Mouse (Mus musculus): Measurements from ENCODE around the gene Gtf2f2. TPM values are rescaled to one million over a fixed set of nuclear protein-coding genes. Genes with fewer than 3 reads are reported as not detected.

Gene Gtf2f2
- total and polyA plus RNA-seq, 3 experiments, result 57.6 to 71.2 TPM; not detected in 1

- peaks cover 0 to 7% of the 10 kb centered on the region in 2 experiments; a peak in 2 of 4 replicates for H3K4me1 ChIP-seq (ENCODE audit: control insufficient read depth in 1 of 2, insufficient read depth in 2 of 2, low read length in 2 of 2)
- no peak overlapping the region for H3K27ac ChIP-seq (ENCODE audit: control insufficient read depth, low read depth, low read length)
- no peak overlapping the region for H3K9ac ChIP-seq (ENCODE audit: control insufficient read depth, low read depth, low read length, poor library complexity, severe bottlenecking)
- no peak overlapping the region for H3K4me3 ChIP-seq (ENCODE audit: control insufficient read depth in 1 of 2, insufficient read depth in 1 of 2, low read depth in 2 of 2, low read length in 2 of 2)
- H3K9me3 ChIP-seq (replicated peaks; ENCODE audit: insufficient read depth, low read length), result no peaks in the 10 kb centered on the region
- no peaks in the 10 kb centered on the region for H3K79me2 ChIP-seq (ENCODE audit: control insufficient read depth, insufficient read depth, low read length, poor library complexity)
- TF ChIP-seq ZMIZ1 (IDR thresholded peaks at IDR 0.05; ENCODE audit: low read depth, low read length) (no peak), BHLHE40 (IDR thresholded peaks at IDR 0.05; ENCODE audit: borderline replicate concordance, low read depth, low read length) (no peak), MXI1 (IDR thresholded peaks at IDR 0.05; ENCODE audit: low read depth, low read length) (no peak), UBTF (IDR thresholded peaks at IDR 0.05; ENCODE audit: borderline replicate concordance, insufficient read depth, low read depth, low read length) (no peak), HCFC1 (IDR thresholded peaks at IDR 0.05; ENCODE audit: low read depth, low read length) (no peak), RAD21 (IDR thresholded peaks at IDR 0.05; ENCODE audit: low read depth, low read length) (no peak), ZKSCAN1 (IDR thresholded peaks at IDR 0.05; ENCODE audit: low read depth, low read length) (no peak), SMC3 (IDR thresholded peaks at IDR 0.05; ENCODE audit: low read depth, low read length) (no peak), ETS1 (IDR thresholded peaks at IDR 0.05; ENCODE audit: low read depth, low read length) (no peak), MAFK (IDR thresholded peaks at IDR 0.05; ENCODE audit: borderline replicate concordance, low read depth, low read length) (no peak), TAL1 (IDR thresholded peaks at IDR 0.05; ENCODE audit: low read length) (no peak), MEF2A (IDR thresholded peaks at IDR 0.05; ENCODE audit: extremely low read depth, insufficient replicate concordance, low read depth, low read length, poor library complexity, severe bottlenecking) (no peak), JUND (IDR thresholded peaks at IDR 0.05; ENCODE audit: low read depth, low read length) (no peak), NRF1 (IDR thresholded peaks at IDR 0.05; ENCODE audit: insufficient read depth, low read depth, low read length, poor library complexity, severe bottlenecking) (no peak), NELFE (IDR thresholded peaks at IDR 0.05; ENCODE audit: low read depth, low read length) (no peak), MYC (IDR thresholded peaks at IDR 0.05; ENCODE audit: low read depth, low read length) (no peak), USF1 (IDR thresholded peaks at IDR 0.05; ENCODE audit: low read depth, low read length) (no peak)
- peak; percentile 29 for DNase-seq (ENCODE audit: low read depth, low spot score)
- H3K27me3 ChIP-seq (ENCODE audit: control insufficient read depth in 1 of 2, insufficient read depth in 2 of 2, low read length in 2 of 2), result no peaks in the 10 kb centered on the region
- H3K36me3 ChIP-seq (ENCODE audit: control insufficient read depth in 1 of 2, insufficient read depth in 2 of 2, low read length in 2 of 2), result 0 out of 4 replicates have a peak, but pooled peaks cover 0 to 3% of the 10 kb centered on the region in 2 experiments
Measured at GRCm38 (mm10) chr14:75863549-75864409, 146.9 kb downstream of the Gtf2f2 start.

- Histone ChIP-seq H3K9me3 (replicated peaks; ENCODE audit: insufficient read depth, low read length) (no peaks in the 10 kb centered on the region), H3K4me1 (ENCODE audit: control insufficient read depth in 1 of 2, insufficient read depth in 2 of 2, low read length in 2 of 2) (peaks cover 0 to 7% of the 10 kb centered on the region in 2 experiments; a peak in 2 of 4 replicates), H3K36me3 (ENCODE audit: control insufficient read depth in 1 of 2, insufficient read depth in 2 of 2, low read length in 2 of 2) (0 out of 4 replicates have a peak, but pooled peaks cover 0 to 3% of the 10 kb centered on the region in 2 experiments), H3K27ac (ENCODE audit: control insufficient read depth, low read depth, low read length) (no peak overlapping the region), H3K27me3 (ENCODE audit: control insufficient read depth in 1 of 2, insufficient read depth in 2 of 2, low read length in 2 of 2) (no peaks in the 10 kb centered on the region), H3K9ac (ENCODE audit: control insufficient read depth, low read depth, low read length, poor library complexity, severe bottlenecking) (no peak overlapping the region), H3K79me2 (ENCODE audit: control insufficient read depth, insufficient read depth, low read length, poor library complexity) (no peaks in the 10 kb centered on the region), H3K4me3 (ENCODE audit: control insufficient read depth in 1 of 2, insufficient read depth in 1 of 2, low read depth in 2 of 2, low read length in 2 of 2) (no peak overlapping the region)
- DNase-seq (ENCODE audit: low read depth, low spot score), result no peak
- no peak for TF ChIP-seq MYB (IDR thresholded peaks at IDR 0.05; ENCODE audit: low read depth, low read length)
- no peak for TF ChIP-seq EP300 (IDR thresholded peaks at IDR 0.05; ENCODE audit: low read depth in 1 of 2, low read length in 2 of 2)
- no peak for TF ChIP-seq NRF1 (IDR thresholded peaks at IDR 0.05; ENCODE audit: insufficient read depth, low read depth, low read length, poor library complexity, severe bottlenecking)
- no peak for TF ChIP-seq E2F4 (IDR thresholded peaks at IDR 0.05; ENCODE audit: borderline replicate concordance, low read depth, low read length)
- no peak for TF ChIP-seq ZNF384 (IDR thresholded peaks at IDR 0.05; ENCODE audit: low read depth, low read length)
- no peak for TF ChIP-seq HCFC1 (IDR thresholded peaks at IDR 0.05; ENCODE audit: low read depth, low read length)
- TF ChIP-seq RAD21 (IDR thresholded peaks at IDR 0.05; ENCODE audit: low read depth, low read length), result no peak
- no peak for TF ChIP-seq MXI1 (IDR thresholded peaks at IDR 0.05; ENCODE audit: low read depth, low read length)
- TF ChIP-seq TAL1 (IDR thresholded peaks at IDR 0.05; ENCODE audit: low read length), result no peak
- TF ChIP-seq SIN3A (IDR thresholded peaks at IDR 0.05; ENCODE audit: low read length), result no peak
- no peak for TF ChIP-seq MAX (IDR thresholded peaks at IDR 0.05; ENCODE audit: low read length)
- TF ChIP-seq JUND (IDR thresholded peaks at IDR 0.05; ENCODE audit: low read depth, low read length), result no peak
Measured at GRCm38 (mm10) chr14:75862701-75863100, 148.0 kb downstream of the Gtf2f2 start.

Data from MEL (cell line).